Mouse (Mus musculus): ENCODE measurements at regions not wholly inside any gene's neighbourhood (a gene's known extent, or its start where the extent isn't known, plus 50 kb on each side); places are given as distances from the start of the nearest gene placed in this dataset.

DNA sequence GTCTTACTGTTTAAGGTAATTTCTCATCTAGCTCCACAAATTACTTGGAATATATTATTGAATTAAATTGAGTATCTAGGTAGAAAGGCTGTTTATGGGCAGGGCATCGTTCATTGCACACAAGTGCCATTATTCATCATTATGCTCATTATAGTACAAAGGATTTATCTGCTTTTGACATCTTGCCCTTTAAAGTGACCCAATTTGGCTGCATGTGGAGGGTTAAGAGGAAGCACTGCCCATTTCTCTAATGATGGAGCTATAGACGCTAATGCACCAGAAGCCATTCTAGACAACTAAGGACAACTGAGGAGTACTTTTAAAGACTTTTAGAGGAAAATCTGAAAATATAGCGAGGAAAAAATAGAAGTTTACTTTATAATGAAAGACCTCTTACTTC is 185.0 kb downstream of the Mbip start:
- TF ChIP-seq CTCF (IDR thresholded peaks at IDR 0.05; ENCODE audit: extremely low read depth, insufficient read length, insufficient replicate concordance, low read depth, low read length), result no peak
- no peak for TF ChIP-seq POLR2A (IDR thresholded peaks at IDR 0.05; ENCODE audit: low read depth, low read length)

Data from small intestine, adult 2 months (tissue).